Mouse (Mus musculus): ENCODE measurements around the gene Nr5a1. TPM values are rescaled to one million over a fixed set of nuclear protein-coding genes. Genes with fewer than 3 reads are reported as not detected.

The Nr5a1 gene
- total RNA-seq, 2 experiments from 2014 or later: 0.10 to 0.14 TPM

DNA sequence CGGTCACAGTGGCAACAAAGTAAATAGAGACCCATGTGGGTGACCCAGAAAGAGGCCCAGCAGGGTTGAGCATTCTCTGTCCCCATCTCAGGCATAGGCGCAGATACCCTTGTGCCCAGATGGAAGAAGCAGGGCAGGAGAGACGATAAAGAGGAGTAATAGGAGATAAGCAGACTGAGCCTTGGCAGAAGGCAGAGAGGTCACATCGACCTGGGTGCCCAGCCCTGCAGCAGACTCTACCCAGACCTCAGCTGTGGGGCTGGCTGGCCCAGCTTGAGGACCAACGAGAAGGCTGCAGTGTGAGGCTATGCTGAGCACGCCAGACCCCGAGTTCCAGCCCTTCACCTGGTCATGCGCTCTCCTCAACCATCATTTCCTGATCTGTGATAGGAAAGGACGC is 10.0 kb downstream of the Nr5a1 start:
- DNase-seq: no peak

DNA sequence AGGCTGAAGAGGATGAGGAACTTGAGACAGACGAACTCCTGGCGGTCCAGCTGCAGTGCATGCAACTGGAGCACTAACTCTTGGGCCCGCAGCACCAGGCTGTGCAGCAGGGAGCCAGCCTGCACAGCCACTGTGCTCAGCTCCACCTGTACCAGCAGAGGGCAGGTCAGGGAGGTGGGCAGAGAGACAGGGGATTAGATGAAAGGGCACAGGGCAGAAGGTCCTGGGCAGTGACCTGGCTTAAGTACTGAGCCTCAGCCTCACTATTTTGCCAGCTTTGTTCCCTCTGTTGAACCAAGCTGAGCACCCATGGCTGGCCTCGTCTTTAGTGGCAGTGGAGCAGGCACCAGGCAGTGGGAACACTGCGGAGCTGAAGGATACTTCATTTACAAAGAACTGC is 14.2 kb downstream of the Nr5a1 start:
- DNase-seq: no peak

DNA sequence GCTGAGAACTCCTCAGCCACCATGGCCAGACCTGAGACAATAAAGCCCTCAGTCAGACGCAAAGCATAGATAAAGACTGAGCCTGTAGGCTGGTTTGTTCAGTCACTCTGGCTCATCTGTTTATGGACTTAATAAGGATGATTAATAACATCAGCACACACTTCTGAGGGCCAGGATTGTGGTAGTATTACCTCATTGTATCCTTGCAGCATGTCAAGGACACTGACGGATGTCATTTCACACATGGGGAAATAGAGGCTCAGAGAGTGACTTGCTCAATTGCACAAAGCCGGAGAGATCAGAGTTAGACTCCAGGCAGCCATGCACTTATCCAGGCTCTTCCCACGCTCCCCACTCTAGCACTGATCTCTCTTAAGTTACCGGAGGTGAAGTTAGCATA is 15.7 kb downstream of the Nr5a1 start:
- DNase-seq: no peak

DNA sequence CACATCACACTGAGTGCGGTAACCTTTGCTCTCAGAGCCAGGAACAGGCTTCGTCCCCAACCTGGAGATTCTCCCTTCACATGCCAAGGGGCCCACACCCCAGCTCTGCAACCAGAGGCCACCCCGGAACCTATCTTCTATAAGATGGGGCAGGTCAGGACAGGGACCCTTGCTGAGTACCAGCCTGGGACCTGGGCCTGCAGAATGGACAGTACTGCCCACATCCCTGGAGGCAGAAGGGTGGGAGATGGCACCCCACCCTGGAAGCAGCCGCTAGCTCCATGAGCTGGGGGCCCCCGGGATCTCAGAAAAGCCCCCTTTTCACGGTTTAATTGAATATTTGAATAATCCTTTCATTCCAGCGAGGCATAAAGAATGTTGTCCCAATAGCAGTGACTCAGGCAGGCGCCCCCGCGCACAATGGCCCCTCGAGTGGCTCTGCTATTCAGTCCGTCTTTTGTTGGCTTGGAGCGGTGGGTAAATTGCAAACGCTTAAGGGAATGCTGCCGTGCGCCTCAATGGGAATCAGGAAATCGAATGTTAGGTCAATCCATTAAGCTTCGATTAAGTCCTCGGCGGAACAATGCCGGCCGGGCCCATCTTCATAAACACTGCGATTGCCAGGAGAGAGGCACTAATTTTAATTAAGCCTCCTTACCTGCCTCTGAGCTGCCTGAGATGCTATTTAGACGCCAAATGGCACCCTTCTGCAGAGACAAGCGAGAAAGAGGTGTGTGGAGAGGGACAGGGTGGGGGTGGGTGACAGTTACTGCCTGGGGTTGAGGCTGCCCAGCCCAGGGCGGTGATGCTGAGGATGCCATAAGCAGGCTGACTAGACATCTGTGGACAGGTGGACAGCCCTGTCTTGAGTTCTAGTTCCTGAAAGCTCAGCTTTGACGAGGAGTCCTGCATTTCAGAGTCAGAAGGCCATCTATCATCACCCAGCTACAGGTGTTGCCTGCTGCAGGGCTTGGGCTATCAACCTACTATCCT is 16.9 kb downstream of the Nr5a1 start:
- no peak for DNase-seq

DNA sequence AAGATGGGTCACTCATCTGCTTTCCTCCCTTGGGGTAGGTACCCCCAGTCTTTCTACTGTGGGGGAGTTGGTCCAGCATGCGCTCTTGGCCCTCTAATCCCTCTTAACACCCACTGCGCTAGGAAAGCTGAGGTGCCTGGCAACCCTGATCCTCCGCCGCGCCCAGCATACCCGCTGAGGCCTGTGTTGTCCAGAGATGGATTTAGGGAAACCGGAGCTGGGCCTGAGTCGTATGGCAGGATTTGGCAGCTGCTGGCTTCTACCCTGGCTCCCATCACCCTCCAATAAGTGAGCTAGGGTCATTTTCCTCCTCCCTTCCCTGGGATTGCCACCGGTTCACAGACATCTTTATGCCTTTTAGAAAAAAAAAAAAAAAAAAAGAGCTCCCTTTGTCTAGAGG is 18.6 kb downstream of the Nr5a1 start:
- DNase-seq: no peak

DNA sequence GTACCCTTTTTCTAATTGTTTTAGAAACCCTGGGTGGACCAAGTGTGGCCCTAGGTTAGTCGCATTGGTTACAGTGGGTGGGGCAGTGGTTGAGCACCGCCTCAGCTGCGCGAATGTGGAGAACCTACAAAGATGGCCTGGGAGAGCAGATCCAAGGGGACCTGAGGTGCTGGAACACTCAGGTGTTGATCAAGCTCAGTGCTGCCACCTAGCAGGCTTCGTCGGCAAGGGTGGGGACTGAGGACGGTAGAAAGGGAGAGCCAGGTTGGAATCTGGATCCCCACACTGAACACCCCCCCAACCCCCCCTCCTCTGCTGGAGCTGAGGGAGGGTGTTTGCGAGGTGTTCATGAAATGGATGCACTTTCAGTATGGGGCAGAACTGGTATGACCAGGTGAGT is 22.8 kb downstream of the Nr5a1 start:
- DNase-seq: peak; percentile 51

DNA sequence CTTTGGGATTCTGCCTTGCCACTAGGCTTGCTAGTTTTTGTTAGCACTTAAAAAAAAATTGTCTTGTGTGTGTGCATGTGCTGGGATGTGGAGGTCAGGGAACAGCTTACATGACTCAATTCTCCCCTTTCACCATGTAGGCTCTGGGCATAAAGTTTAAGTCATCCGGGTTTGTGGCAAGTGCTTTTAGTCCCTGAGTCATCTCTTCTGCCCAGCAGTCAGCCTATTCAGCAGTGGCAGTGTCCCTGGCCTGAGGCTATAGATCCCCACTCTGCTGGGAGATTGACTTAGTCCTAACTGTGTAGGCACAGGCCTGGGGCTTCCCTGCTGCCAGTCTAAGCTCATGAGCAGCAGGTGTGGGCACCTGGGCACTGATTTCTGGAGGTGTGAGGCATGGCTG is 24.5 kb downstream of the Nr5a1 start:
- no peak for DNase-seq

DNA sequence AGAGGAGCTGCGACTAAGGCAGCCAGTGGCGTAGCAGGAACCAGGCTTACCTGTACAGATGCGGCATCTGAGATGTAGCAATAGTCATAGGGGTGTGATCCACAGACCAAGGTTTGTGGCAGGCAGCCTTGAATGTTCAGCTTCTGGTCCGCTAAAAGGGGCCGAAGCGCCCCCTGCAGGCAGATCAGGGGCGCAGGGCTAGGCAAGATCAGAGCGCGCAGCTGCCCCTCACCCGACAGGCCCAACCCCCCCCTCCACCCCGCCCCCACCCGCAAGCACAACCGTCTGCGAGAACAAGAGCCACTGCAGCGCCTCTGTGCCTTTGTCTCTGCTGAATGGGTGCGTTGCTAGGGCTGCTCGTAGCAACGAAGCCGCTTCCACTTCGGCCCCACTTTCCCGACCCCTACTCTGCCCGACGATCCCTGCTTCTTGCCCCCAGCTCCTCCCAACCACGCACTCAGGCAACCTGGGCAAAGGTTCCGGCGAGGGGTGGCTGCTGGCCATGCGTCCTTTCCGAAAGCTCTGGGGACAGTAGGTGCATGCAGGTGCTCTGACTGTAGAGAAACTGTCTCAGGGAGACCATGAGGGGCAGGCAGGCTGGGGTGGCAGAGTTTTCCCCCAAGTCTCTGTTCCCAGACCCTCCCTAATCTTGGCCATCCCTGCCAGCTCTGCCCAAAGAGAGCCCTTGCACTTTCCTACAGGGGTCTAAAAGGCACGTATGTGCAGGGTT is 25.4 kb downstream of the Nr5a1 start:
- DNase-seq: peak; percentile 53

DNA sequence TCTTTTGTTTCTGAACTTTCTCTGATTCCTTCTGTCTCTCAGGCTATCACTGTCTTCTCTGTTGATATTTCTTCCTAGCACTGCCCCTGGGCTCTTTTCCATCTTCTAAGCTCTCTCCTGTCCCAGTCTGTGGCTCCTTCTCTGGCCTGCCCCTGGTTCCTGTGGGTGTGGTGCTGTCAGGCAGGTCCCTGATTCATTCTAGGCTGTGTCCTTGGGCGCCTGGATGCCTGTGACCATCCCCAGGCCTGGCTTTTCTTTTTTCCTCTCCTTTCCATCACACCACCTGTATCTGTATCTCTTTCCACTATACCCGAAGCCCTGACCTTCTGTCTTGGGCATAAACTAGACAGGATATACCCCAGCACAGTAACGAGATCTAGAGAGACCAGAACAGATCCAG is 28.6 kb downstream of the Nr5a1 start:
- DNase-seq: no peak

DNA sequence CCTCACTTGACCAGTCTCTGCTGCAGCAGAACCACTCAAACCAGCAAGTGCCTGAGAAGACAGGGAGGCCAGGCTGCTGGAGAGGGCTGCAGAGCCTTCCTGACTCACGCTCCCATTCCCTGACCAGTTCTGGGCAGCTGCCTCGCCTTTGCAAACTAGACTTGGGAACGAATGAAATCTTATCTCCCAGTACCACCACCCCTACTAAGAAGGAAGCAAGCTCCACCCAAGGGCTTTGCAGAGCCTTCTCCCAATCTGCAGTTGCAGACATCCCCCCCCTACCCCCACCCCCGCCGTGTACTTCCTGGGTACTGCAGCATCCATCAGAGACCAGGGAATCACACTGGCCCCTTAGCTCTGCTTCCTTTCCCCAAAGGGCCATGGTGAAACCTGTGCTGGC is 31.3 kb downstream of the Nr5a1 start:
- no peak for DNase-seq

DNA sequence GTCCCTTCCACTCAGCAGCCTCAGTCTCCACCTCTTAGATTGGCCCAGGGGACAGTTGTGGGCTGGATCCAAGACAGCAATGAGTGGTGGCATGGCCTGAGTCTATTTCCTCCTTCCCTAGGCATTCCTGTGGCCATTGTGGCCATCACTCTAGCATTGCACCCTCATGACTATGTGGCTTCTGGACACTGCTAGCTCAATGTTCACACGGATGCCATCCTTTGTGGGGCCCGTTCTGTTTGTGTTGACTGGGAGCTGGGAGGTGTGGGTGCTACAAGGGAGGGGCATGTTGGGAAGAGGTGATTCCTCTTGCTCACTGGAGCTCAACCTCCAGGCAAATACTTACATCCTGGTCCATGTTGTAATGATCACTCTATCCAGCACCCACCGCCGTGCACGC is 32.1 kb downstream of the Nr5a1 start:
- no peak for DNase-seq

DNA sequence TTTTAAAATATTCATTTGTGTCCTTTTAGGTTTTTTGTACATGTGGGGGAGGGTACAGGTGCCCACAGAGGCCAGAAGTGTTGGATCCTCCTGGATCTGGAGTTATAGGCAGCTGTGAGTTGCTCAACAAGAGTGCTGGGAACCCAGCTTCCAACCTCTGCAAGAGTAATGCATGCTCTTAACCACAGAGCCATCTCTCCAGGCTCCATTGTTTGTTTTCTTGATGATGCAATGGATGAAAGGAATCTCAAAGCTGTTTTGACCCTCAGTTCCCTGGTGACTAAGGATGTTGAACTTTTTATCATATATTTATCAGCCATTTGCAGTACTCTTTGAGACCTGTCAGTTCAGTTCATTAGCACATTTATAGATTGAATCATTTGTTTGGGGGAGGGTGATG is 35.4 kb downstream of the Nr5a1 start:
- no peak for DNase-seq

DNA sequence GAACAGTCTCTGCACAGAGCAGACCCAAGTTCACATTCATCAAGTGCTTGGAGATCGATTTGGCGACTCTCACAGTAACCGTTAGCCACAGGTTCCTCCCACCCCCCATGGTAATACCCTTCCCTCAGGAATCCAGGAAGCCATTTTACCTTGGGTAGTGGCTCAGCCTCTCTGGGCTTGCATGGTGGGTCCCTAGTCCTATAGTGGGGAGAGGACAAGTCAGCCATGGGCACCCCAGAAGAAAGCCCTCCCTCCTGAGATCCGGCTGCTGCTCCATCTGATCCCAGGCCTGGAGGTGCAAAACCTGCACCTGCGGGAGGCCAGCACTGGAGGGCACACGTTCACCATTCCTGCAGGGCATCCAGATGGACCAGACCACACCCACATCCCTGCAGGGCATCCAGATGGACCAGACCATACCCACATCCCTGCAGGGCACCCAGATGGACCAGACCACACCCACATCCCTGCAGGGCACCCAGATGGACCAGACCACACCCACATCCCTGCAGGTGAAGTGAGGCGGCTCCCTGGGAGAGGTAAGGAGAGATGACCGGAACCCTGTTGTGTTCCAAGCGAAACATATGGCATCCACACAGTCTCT is 38.9 kb downstream of the Nr5a1 start:
- peak; percentile 20 for DNase-seq

DNA sequence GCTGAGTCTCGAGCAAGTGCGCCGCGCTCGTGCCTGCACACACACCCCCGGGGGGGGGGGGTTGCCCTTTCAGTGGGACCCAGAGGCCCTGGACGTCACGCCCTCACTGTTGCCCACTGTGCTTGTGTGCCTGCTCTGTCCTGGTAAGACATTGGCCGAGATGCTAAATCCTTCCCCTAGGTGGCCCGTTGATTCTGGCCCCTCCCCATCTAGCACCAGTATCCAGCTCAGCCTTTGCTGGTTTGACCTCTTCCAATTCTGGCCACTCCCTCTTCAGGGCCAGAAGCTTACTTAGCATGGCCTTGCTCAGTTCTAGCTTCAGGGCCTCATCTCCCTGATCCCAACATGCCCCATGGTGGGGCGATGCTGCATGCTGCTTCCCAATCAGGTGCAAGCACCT is 41.8 kb downstream of the Nr5a1 start:
- no peak for DNase-seq

DNA sequence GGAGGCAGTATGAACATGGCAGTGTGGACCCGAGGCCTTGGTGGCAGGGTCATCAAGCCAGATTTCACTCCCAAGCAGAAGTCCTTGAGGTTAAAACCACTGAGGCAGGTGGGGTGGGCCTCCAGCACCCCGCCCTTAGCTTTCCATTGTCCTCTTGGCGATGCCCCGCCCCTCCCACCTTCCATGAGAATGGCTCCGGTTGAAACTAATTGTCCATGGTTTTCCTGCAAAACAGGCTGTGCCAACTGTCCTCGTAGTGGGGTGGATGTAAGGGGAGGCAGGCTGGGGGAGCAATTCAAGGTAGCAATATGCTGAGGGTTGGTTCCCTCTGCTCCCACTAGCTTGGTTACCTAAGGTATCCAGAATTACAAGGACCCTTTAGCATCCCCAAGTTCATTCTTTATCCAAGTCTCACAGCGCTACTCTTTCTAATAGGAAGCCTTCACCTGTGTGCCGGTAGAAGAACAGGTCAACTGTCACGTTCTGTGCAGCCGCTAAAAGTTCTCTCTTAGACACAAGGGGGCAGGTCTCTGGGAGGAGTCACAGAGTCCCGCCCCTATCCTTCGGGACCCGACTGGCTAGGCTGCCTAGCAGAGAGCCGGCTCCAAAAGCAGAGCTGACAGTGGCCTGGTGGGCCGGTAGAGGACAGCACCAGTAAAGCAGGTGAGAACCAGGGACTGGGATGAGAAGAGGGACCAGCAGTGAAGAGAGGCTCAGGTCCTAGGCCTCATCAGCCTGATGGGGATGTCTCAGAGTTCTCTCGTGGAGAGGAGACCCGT is 45.4 kb downstream of the Nr5a1 start:
- peak; percentile 24 for DNase-seq

DNA sequence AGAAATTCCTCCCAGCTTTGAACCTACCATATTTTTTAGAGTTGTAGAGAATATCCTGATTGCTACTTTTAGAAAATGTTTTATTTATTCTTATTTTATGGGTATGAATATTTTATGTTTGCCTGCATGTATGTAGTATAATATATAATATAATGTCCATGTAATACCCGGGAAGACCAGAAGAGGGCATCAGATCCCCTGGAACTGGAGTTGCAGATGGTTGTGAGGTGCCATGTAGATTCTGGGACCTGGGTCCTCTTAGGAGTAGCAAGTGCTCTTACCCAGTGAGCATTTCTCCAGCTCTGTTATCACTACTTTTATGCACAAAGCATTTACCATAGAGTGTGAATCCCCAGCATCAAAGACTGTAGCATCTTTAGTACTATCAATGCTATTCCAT is 52.9 kb downstream of the Nr5a1 start:
- no peak for DNase-seq

DNA sequence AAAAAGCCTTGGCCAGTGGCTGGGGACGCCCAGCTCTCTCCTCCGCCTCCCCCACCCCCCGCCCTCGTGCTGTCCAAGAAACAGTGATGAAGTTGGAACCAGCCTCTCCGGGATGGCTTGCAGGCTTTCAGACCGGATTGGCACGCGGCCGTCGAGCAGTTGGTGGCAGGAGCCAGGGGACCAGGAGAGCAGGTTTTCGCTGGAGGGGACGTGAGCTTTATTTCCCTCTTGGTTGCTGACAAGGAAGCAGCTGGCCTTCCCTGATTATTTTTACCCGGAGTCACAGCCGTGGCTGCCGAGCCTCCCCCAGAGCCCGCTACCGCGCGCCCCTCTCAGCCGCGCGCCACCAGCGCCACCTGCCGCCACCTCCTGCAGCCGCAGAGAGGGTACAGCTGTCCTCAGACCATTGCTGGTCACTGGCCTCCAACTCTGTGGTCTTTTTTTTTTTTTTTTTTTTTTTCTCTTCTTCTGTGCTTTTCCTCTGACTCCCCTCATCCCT is 56.0 kb downstream of the Nr5a1 start:
- DNase-seq: peak; percentile 91

DNA sequence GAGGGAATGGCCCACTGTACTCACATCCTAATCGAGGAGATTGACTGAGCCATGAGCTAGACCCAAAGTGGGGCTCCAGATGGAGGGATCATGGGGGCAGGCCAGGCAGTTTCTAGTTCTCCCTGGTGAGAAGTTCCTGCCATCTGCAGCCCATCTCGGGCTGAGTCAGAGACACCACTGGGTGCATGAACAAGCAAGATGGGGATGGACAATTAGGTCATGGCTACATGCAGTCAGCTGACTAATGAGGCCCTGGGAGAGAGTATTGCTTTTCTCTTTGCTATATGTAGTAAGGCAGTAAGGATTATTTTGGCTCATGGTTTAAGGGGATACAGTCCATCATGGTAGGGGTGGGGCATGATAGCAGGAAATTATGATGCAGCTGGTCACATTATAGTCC is 60.6 kb downstream of the Nr5a1 start:
- DNase-seq: no peak

DNA sequence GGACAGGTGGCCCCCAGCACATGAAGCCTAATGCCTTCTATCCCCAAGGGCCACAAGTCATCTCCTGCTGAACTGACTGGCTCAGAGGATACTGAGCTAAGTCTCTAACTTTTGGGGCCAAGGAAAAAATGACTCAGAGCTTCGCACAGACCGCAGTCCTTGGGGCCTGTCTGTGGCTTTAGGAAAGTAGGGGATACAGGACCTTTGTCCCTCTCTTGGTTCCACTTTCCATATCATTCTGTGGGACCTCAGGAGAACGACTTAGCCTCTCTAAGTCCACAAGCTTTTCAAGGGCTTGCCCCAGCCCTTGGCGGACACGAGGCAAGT is 61.1 kb downstream of the Nr5a1 start:
- no peak for DNase-seq

DNA sequence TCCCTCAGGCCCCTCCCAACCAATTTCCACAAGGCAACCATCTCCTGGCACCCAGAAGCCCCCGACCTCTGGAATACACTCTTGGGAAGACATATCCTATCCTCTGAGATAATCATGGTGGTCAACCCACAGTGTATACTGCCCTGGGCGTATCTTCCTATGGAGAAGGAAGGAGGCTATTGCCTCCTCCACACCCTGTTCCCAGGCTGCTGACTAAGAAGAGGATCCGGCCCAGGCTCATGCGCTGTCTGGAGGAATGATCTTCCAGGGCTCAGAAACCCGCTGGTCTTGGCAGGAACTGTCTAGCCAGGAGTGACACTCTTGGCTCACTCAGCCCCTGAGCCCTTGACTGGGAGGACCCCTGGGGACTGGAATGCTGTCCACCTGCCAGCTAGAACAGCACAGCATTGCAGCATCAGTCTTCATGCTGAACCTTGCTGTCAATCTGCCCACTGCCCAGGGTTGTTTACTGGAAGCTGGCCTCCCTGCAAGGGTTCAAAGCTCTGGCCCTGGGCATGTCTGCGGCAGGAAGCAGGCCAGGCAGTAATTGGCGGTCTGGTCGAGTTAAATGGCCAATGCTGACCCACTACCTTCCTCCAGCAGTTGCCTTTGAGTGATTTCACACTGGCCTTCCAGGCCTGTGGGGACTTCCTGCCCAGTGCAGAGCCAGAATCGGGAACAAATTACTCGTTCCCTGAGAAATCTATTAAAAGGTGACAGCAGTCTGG is 61.6 kb downstream of the Nr5a1 start:
- peak; percentile 16 for DNase-seq

DNA sequence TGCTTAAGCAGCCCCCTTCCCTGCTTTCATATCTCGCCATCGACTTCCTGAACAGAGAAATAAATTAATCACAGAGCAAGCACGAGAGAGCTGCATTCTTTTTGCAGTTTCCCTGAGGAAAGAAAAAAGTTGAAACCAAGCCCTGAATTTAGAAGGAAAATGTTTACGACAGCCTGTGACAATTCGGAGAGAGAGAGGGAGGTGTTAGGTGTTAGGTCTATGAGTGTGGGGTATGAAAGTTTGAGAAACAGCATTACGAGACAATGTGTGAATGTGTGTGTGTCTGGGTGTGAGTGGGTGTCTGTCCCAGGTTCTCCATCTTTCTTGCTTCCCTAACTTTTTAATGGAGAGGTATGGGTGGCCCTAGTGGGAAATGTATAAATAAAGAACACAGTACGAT is 62.2 kb downstream of the Nr5a1 start:
- no peak for DNase-seq

DNA sequence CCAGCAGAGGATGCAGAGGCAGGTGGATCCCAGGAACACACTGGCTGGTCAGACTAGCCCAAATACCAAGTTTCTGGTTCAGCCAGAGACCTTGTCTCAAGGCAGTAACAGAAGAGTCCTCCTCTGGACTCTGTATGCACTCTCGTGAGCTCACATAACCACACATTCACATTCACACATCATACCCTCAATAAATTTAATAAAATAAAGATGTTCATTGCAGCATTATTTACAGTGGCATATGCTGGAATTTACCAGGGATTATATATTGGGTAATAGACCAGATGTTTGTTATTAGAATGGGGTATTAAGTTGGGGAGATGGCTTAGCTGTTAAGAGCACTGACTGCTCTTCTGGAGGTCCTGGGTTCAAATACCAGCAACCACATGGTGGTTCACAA is 64.0 kb downstream of the Nr5a1 start:
- no peak for DNase-seq

Data from heart, postnatal 4 days (tissue).